Comparison of ENCODE assay signal across 8 mouse cellular contexts in the genomic region with DNA sequence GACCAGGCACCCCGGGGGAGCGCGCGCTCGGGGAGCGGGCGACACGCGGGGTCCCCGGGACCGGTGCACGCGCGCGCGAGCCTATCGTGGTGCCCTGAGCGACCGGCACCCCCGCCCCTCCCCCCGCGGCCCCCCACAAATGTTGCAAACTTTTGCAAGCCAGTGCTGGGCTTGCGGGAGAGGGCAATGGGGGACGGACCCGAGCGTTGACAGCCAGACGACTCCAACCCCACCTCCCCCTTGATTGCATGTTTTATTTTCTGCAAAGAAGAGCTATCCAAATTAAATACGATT. TPM values are rescaled to one million over a fixed set of nuclear protein-coding genes. Genes with fewer than 3 reads are reported as not detected.
A peak's percentile ranks its signal among the peaks of the same experiment; 100 is the strongest.
DNase-seq lines count a peak whose midpoint lies in the region; ATAC-seq and TF ChIP-seq lines count a peak whose summit lies in the region.

No protein-coding gene starts in this region.

- no peak overlapping the region; the same call in 1 of the 2 replicates for H3K27ac ChIP-seq in liver, adult 2 months (replicated peaks; ENCODE audit: insufficient read depth, low read depth, low read length)
- H3K27ac ChIP-seq in embryonic fibroblast, embryonic 13.5 days (ENCODE audit: insufficient read depth, low read length) = no peak overlapping the region; the same call in 1 of the 2 replicates
- peak overlapping the region; percentile 95 for H3K27ac ChIP-seq in intestine, embryonic 15.5 days
- H3K27ac ChIP-seq in neural tube, embryonic 12.5 days = peak overlapping the region; percentile 87

- H3K4me3 ChIP-seq in liver, adult 2 months (ENCODE audit: insufficient read depth, low read depth, low read length) = peak overlapping the region; percentile 92
- peak overlapping the region; percentile 69 for H3K4me3 ChIP-seq in embryonic fibroblast, embryonic 13.5 days (ENCODE audit: insufficient read depth, low read length)
- H3K4me3 ChIP-seq in intestine, embryonic 15.5 days (replicated peaks) = peak overlapping the region; percentile 86
- H3K4me3 ChIP-seq in neural tube, embryonic 12.5 days = peak overlapping the region; percentile 79

- DNase-seq in liver, adult 2 months (ENCODE audit: extremely low read depth, low read depth, low spot score) = no peak
- DNase-seq in liver = no peak
- no peak for DNase-seq in cerebellum, adult 9-11 months
- DNase-seq in embryo, embryonic 10 days (ENCODE audit: low spot score) = no peak
- DNase-seq in right cerebral cortex, postnatal 10 days (ENCODE audit: low spot score in 2 of 2) = no peak

- 0 out of 2 replicates have a peak, but pooled peaks cover 4% of the 10 kb centered on the region for H3K4me1 ChIP-seq in liver, adult 2 months (ENCODE audit: control insufficient read depth, insufficient read depth, low read length)
- no peaks in the 10 kb centered on the region for H3K4me1 ChIP-seq in embryonic fibroblast, embryonic 13.5 days (ENCODE audit: control insufficient read depth, insufficient read depth, low read length)
- H3K4me1 ChIP-seq in intestine, embryonic 15.5 days (replicated peaks) = peaks cover 9% of the 10 kb centered on the region
- peaks cover 11% of the 10 kb centered on the region; the same call in 1 of the 2 replicates for H3K4me1 ChIP-seq in neural tube, embryonic 12.5 days

- H3K79me2 ChIP-seq in liver, adult 2 months (ENCODE audit: control insufficient read depth, insufficient read depth, low read length) = no peaks in the 10 kb centered on the region

- 2% methylated on average over 28 of the region's 28 CpGs for WGBS in liver, adult 2 months
- WGBS in intestine, embryonic 15.5 days = under 1% methylated on average over 28 of the region's 28 CpGs
- under 1% methylated on average over 28 of the region's 28 CpGs for WGBS in neural tube, embryonic 12.5 days

- H3K4me2 ChIP-seq in intestine, embryonic 15.5 days (replicated peaks) = peak overlapping the region; percentile 96
- H3K4me2 ChIP-seq in neural tube, embryonic 12.5 days (replicated peaks) = peak overlapping the region; percentile 93

- no peak for TF ChIP-seq POLR2A in liver, adult 2 months (IDR thresholded peaks at IDR 0.05; ENCODE audit: extremely low read depth, insufficient read depth, low read length)
- no peak for TF ChIP-seq POLR2A in embryonic fibroblast, embryonic 13.5 days (IDR thresholded peaks at IDR 0.05; ENCODE audit: low read depth, low read length)

- ATAC-seq in intestine, embryonic 15.5 days = peak; percentile 35; the same call in 1 of the 2 replicates
- peak; percentile 22 for ATAC-seq in neural tube, embryonic 12.5 days (ENCODE audit: low FRiP score, low read depth)

- no peak for TF ChIP-seq CTCF in liver, adult 2 months (IDR thresholded peaks at IDR 0.05; ENCODE audit: low read depth, low read length)
- no peak for TF ChIP-seq CTCF in embryonic fibroblast, embryonic 13.5 days (IDR thresholded peaks at IDR 0.05; ENCODE audit: borderline replicate concordance, insufficient read depth, low read length)

- H3K9me3 ChIP-seq in intestine, embryonic 15.5 days = no peaks in the 10 kb centered on the region
- H3K9me3 ChIP-seq in neural tube, embryonic 12.5 days = no peaks in the 10 kb centered on the region

- H3K36me3 ChIP-seq in liver, adult 2 months (ENCODE audit: control insufficient read depth, insufficient read depth, low read length) = no peaks in the 10 kb centered on the region
- no peaks in the 10 kb centered on the region for H3K36me3 ChIP-seq in intestine, embryonic 15.5 days
- no peaks in the 10 kb centered on the region for H3K36me3 ChIP-seq in neural tube, embryonic 12.5 days

- H3K27me3 ChIP-seq in liver, adult 2 months (ENCODE audit: control insufficient read depth, insufficient read depth, low read length) = no peaks in the 10 kb centered on the region
- H3K27me3 ChIP-seq in intestine, embryonic 15.5 days (replicated peaks) = peaks cover 2% of the 10 kb centered on the region
- H3K27me3 ChIP-seq in neural tube, embryonic 12.5 days (replicated peaks) = no peaks in the 10 kb centered on the region

- peak overlapping the region; percentile 88 for H3K9ac ChIP-seq in liver, adult 2 months (ENCODE audit: low read depth, low read length)
- H3K9ac ChIP-seq in intestine, embryonic 15.5 days = peak overlapping the region; percentile 78
- H3K9ac ChIP-seq in neural tube, embryonic 12.5 days = peak overlapping the region; percentile 84

RNA-seq across cellular contexts. Expression of a gene that starts 0.4 kb away (rescaled TPM):
- 30.8 and 38.0 TPM in 2 replicates for total RNA-seq in liver, adult 2 months (2014; rRNA removed)
- polyA plus RNA-seq in liver, adult 2 months (2012; rRNA removed) = 11.3 and 14.8 TPM in 2 replicates
- 9.4 and 11.2 TPM in 2 replicates for polyA plus RNA-seq in embryonic fibroblast, embryonic 13.5 days (2011; ENCODE audit: insufficient read length, low read depth, missing spikeins)
- polyA plus RNA-seq in intestine, embryonic 15.5 days (2015; fragmentation: Nextera tagmentation; extraction: Ambion mirVana) = 4.7 and 5.4 TPM in 2 replicates
- 5.3 and 5.8 TPM in 2 replicates for polyA plus RNA-seq in neural tube, embryonic 12.5 days (2016; fragmentation: Nextera tagmentation; extraction: Ambion mirVana)

Comparison
In these comparisons a context has a peak if more than half of its experiments do, and no peak if none do; other contexts are left out.
1. H3K27ac ChIP-seq: peak in intestine, embryonic 15.5 days (single experiment) and neural tube, embryonic 12.5 days (single experiment); none in liver, adult 2 months (single experiment) and embryonic fibroblast, embryonic 13.5 days (single experiment).
2. Peak in every context shown above with its lines, with median percentiles within 50 percentile points of each other: H3K4me3 ChIP-seq and H3K9ac ChIP-seq.